Mouse (Mus musculus) heart, embryonic 16.5 days (tissue): ENCODE measurements around the gene Thoc3. TPM values are rescaled to one million over a fixed set of nuclear protein-coding genes. Genes with fewer than 3 reads are reported as not detected.
A peak's percentile ranks its signal among the peaks of the same experiment; 100 is the strongest.

Experiments
- ATAC-seq: fragments of 200-750 bp; cut with Nextera tagmentation; replicated peaks from 2 replicates; pipeline ENCODE4 v1.8.0; 2017; ENCODE audit warnings: moderate number of reproducible peaks; ENCODE audit not compliant: insufficient read depth, low FRiP score; ENCODE audit errors: extremely low read depth
- H3K27ac ChIP-seq: fragments of 300-500 bp; sonication (generic); 2 replicates; pipeline ENCODE4 v1.5.1; 2014; ENCODE audit warnings: mild to moderate bottlenecking, low read length, control low read depth, moderate library complexity
- H3K27me3 ChIP-seq: fragments of 300-500 bp; sonication (generic); 2 replicates; pipeline ENCODE4 v1.6.1; 2014; ENCODE audit warnings: low read length, mixed read lengths; ENCODE audit not compliant: control insufficient read depth, insufficient read depth
- H3K36me3 ChIP-seq: fragments of 300-500 bp; sonication (generic); 2 replicates; pipeline ENCODE4 v1.6.1; 2014; ENCODE audit not compliant: control insufficient read depth, insufficient read depth
- H3K4me1 ChIP-seq: fragments of 300-500 bp; sonication (generic); 2 replicates; pipeline ENCODE4 v1.6.1; 2014; ENCODE audit warnings: low read length, mixed read lengths; ENCODE audit not compliant: control insufficient read depth, insufficient read depth
- H3K4me2 ChIP-seq: fragments of 300-500 bp; sonication (generic); 2 replicates; pipeline ENCODE4 v1.6.1; 2014; ENCODE audit warnings: low read depth, mild to moderate bottlenecking, control low read depth, low read length
- H3K4me3 ChIP-seq: fragments of 300-500 bp; sonication (generic); 2 replicates; pipeline ENCODE4 v1.5.1; 2014; ENCODE audit warnings: mild to moderate bottlenecking, control low read depth, low read length
- H3K9ac ChIP-seq: fragments of 300-500 bp; sonication (generic); 2 replicates; pipeline ENCODE4 v1.6.1; 2014; ENCODE audit warnings: low read length, control low read depth
- H3K9me3 ChIP-seq: fragments of 300-500 bp; sonication (generic); replicated peaks from 2 replicates; pipeline ENCODE4 v1.6.1; 2016; ENCODE audit warnings: low read length; ENCODE audit not compliant: control insufficient read depth
- WGBS: fragments of 180-500 bp; shearing (Covaris S2); extraction: QIAGEN DNeasy Blood & Tissue Kit; methylation state at CpG from one replicate; pipeline ENCODE4 v1.1.7; 2014; 5-methylcytosine and 5-hydroxymethylcytosine counted together
- polyA plus RNA-seq: library from polyadenylated mRNA; unstranded; fragments of >200 nt; fragmentation: Nextera tagmentation; extraction: Ambion mirVana; gene quantifications from 2 replicates; pipeline ENCODE4 v1.2.1, GENCODE M21; 2015

Gene Thoc3
- polyA plus RNA-seq, 1 experiment from 2014 or later: 85.4 TPM

DNA sequence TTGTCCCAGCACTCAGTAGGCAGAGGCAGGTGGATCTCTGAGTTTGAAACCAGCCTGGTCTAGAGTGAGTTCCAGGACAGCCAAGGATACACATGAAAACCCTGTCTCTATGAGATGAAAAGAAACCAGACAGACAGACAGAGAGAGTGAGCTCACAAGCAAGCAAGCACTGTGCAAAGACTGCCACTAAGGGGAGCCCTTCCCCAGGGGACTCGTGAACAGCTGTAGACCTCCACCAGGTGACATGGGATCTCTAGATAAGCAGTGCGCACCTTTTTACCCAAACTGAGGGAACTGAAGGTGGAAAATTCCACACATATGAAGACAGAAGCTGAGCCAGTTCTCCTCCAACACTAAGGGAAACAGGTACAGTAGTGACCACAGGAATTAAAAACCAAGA lies 11.6 kb downstream of the Thoc3 start:
- Histone ChIP-seq H3K27ac (no peak overlapping the region), H3K9ac (no peak overlapping the region), H3K4me1 (no peaks in the 10 kb centered on the region), H3K27me3 (no peaks in the 10 kb centered on the region), H3K36me3 (peaks cover 47% of the 10 kb centered on the region), H3K9me3 (no peaks in the 10 kb centered on the region), H3K4me3 (no peak overlapping the region), H3K4me2 (no peak overlapping the region)
- WGBS: 63% methylated on average over 2 of the region's 2 CpGs
- no peak for ATAC-seq

DNA sequence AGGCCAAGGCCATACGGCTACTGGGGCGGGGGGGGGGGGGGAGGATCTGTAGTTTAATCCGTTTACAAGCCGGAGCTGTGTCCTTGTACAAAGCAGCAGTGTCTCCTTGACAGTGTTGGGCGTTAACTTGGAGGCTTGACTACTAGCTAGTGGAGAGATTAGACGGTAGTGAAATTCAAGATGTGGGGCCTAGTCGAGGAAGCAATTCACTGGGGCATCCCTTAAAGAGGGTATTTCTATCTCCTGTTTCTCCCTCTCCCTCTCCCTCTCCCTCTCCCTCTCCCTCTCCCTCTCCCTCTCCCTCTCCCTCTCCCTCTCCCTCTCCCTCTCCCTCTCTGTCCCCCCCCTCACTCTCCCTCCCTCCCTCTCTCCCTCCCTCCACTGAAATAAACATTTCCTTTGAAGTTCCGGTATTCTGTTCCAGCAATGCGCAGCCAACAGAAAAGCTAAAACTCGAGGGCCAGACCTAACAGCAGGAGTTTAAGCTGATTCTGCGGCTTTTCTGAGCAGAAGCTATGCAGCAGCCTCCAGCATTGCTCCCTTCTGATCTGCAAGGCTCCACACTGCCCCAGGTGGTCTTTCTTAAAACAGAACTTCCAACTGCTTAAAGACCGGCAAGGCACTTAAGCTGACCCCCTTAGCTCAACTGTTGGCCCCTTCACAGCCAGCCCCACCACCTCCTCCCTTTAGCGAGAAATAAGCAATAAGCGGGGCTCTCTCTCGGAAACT lies 21.0 kb downstream of the Thoc3 start:
- 0 out of 2 replicates have a peak, but pooled peaks have one; percentile 6 for ATAC-seq
- H3K27ac ChIP-seq: no peak overlapping the region
- H3K9ac ChIP-seq: no peak overlapping the region
- no peaks in the 10 kb centered on the region for H3K36me3 ChIP-seq
- no peaks in the 10 kb centered on the region for H3K9me3 ChIP-seq
- H3K27me3 ChIP-seq: 0 out of 2 replicates have a peak, but pooled peaks cover 3% of the 10 kb centered on the region
- 3% methylated on average over 15 of the region's 15 CpGs for WGBS
- H3K4me3 ChIP-seq: no peak overlapping the region
- no peaks in the 10 kb centered on the region for H3K4me1 ChIP-seq
- peak overlapping the region; percentile 36; the same call in 1 of the 2 replicates for H3K4me2 ChIP-seq

DNA sequence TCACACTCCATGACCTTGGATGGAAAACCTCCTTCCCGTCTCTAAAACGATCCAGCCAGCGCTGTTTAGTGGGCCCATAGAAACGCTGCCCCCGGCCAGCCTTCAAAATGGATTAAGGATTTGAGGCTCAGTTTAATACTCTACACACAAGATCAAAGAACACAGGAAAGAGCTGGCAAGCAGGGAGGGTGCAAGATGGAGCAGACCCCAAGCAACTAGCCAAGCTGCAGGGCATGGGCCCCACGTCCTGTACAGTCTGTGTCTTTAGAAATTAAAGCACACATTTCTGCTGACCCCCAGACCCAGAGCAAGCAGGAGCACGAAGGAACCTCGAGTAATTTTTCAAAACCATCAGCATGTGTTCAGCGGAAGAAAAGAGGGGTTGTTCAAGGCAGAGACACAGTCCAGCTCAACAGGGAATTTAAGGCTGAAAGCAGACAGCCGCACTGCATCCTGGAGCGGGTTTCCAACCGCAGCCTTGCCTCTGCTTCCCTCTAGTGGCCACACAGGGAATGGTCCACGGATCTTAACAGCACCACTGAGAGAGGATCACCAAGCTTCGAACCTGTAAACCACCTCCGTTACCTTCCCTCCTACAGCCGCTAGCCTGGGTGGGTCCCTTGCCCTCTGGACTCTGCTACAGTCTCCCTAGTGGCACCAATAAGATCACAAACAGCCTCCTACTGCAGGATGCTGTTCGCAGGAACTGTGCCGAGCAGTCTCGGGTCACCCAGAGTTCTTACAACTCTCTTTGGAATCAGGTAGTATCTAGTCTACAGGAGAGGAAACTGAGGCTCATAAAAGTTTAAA lies 21.8 kb downstream of the Thoc3 start:
- Histone ChIP-seq H3K36me3 (no peaks in the 10 kb centered on the region), H3K27ac (no peak overlapping the region), H3K4me3 (no peak overlapping the region), H3K9ac (no peak overlapping the region), H3K27me3 (0 out of 2 replicates have a peak, but pooled peaks cover 3% of the 10 kb centered on the region), H3K4me1 (no peaks in the 10 kb centered on the region), H3K4me2 (peak overlapping the region; percentile 14; the same call in 1 of the 2 replicates), H3K9me3 (no peaks in the 10 kb centered on the region)
- 29% methylated on average over 19 of the region's 19 CpGs for WGBS
- peak; percentile 73; the same call in 1 of the 2 replicates for ATAC-seq

DNA sequence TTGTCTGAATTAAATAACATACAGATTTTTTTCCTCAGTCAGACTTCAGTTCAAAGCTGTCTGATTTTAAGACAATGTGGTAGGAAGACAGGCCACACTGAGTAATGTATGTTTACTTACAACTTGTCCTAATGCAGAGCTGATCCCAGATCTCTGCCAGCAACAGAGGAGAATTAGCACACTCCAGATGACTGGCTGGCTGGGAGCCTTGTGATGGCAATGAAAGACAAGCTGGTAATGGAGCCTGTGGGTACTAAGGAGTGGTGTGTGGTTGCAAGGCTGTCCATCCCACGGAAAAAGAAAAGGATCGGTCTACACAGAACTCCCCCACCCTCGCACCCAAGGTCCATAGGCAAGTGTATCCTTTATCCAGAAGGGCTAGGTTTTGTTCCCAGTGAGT lies 25.0 kb downstream of the Thoc3 start:
- H3K27ac ChIP-seq: no peak overlapping the region
- no peak overlapping the region for H3K4me3 ChIP-seq
- H3K4me1 ChIP-seq: no peaks in the 10 kb centered on the region
- H3K27me3 ChIP-seq: 0 out of 2 replicates have a peak, but pooled peaks cover 3% of the 10 kb centered on the region
- H3K4me2 ChIP-seq: no peak overlapping the region
- H3K9ac ChIP-seq: no peak overlapping the region
- no peaks in the 10 kb centered on the region for H3K9me3 ChIP-seq
- no peaks in the 10 kb centered on the region for H3K36me3 ChIP-seq
- ATAC-seq: no peak
- WGBS: 76% methylated on average over 3 of the region's 3 CpGs

DNA sequence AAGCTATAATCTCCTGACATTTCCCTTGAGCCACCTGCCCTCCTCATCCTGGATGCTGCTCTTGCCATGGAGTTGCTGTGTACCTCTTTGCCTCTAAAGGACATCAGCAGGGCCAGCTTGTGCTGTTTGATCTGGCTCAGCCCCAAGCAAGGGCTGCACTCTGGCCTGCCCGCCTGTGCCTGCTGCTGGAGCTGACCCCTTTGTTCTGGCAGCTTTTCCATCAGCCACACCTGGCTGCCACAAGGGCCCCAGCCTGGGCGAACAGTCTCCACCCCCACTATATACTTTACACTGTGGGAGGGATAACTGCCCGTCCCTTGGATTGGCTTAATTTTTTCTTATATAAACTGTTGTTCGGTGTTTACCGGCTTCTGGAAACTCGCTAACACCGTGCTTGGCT lies 28.7 kb downstream of the Thoc3 start:
- no peak overlapping the region for H3K4me3 ChIP-seq
- ATAC-seq: no peak
- H3K4me1 ChIP-seq: no peaks in the 10 kb centered on the region
- H3K9ac ChIP-seq: no peak overlapping the region
- H3K36me3 ChIP-seq: no peaks in the 10 kb centered on the region
- H3K27me3 ChIP-seq: no peaks in the 10 kb centered on the region
- H3K9me3 ChIP-seq: no peaks in the 10 kb centered on the region
- WGBS: 60% methylated on average over 7 of the region's 7 CpGs
- H3K27ac ChIP-seq: no peak overlapping the region
- no peak overlapping the region for H3K4me2 ChIP-seq

DNA sequence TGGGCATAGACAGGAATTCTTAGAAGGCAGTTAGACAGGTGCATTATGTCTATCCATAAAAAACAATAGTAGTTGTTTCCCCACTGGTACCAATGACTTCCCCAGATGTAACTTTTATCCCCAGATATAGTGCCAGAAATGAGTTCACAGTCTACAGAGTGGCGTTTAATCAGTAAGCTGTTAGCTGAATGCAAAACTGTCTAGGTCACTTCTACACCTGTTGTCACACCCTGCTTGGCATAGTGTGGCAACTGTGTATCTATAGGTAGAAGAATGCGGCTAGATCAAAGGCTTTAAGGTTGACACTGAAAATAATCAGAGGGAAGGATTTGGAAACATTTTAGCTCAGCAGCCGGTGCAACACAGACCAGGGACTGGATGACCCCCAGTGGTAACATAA lies 29.8 kb downstream of the Thoc3 start:
- no peaks in the 10 kb centered on the region for H3K27me3 ChIP-seq
- no peaks in the 10 kb centered on the region for H3K36me3 ChIP-seq
- H3K27ac ChIP-seq: no peak overlapping the region
- H3K4me3 ChIP-seq: no peak overlapping the region
- ATAC-seq: no peak
- WGBS: 70% methylated on average over 3 of the region's 3 CpGs
- no peaks in the 10 kb centered on the region for H3K4me1 ChIP-seq
- H3K9me3 ChIP-seq: no peaks in the 10 kb centered on the region
- H3K4me2 ChIP-seq: no peak overlapping the region
- no peak overlapping the region for H3K9ac ChIP-seq

DNA sequence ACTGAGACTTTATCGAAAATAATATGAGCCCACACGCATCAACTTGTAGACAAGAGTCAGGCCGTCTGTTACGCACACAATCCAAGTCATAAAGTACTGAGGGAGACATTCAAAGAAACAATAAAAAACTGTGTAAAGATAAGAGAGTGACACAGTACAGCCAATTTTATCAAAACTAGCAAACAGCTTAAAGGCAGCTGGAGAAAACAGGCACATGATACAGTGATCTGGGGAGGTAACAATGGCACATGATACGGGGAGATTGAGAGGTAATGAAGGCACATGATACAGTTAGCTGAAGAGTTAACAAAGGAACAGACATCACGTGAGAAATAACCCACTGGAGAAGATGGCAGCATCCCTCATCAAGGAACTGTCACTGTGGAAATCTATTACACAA lies 31.6 kb downstream of the Thoc3 start:
- Histone ChIP-seq H3K27me3 (no peaks in the 10 kb centered on the region), H3K9ac (no peak overlapping the region), H3K4me1 (no peaks in the 10 kb centered on the region), H3K36me3 (no peaks in the 10 kb centered on the region), H3K4me3 (no peak overlapping the region), H3K4me2 (no peak overlapping the region), H3K9me3 (no peaks in the 10 kb centered on the region), H3K27ac (no peak overlapping the region)
- 70% methylated on average over 6 of the region's 6 CpGs for WGBS
- ATAC-seq: no peak

DNA sequence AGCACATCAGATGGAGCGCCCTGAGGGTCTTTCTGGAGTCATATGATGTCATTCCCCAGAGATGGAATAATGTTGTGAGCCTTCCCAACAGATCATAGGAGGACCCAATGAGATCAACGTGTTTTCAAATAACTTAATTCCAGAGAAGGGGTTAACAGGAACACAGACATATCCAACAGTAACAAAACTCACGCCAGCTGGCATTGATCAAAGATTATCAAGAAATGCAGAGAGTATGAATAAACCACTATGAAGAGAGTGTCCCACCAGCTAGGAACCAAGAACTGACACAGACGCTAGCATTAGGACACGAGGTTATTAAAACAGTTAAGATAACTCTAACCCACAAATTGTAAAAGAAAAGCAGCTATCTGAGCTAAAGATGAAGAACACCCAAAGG lies 32.0 kb downstream of the Thoc3 start:
- H3K4me2 ChIP-seq: no peak overlapping the region
- no peak for ATAC-seq

DNA sequence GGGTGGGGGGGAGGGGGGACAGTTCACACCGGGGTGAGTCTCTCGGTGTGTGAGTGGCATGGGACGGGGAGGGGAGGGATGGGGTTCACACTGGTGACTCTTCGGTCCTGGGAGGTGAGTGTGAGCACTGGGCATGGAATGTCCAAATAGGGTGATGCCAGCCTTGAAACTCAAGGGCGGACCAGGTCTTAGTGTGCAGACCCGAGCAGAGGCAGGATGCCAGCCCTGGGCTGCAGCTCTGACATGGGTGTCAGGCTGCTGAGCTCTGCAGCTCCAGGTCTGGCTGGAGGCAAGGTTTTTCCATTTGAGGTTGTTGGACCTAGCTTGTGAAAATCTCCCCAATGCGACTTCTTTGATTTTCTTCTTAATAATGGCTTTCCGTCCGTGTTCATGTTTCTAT lies 37.5 kb downstream of the Thoc3 start:
- WGBS: 78% methylated on average over 9 of the region's 9 CpGs
- no peak overlapping the region for H3K4me2 ChIP-seq
- H3K27me3 ChIP-seq: no peaks in the 10 kb centered on the region
- no peak overlapping the region for H3K4me3 ChIP-seq
- no peak for ATAC-seq
- H3K36me3 ChIP-seq: no peaks in the 10 kb centered on the region
- no peak overlapping the region for H3K27ac ChIP-seq
- no peaks in the 10 kb centered on the region for H3K9me3 ChIP-seq
- H3K9ac ChIP-seq: no peak overlapping the region
- H3K4me1 ChIP-seq: no peaks in the 10 kb centered on the region

More for the DNA sequence above, 32.0 kb downstream of the Thoc3 start:
- H3K9ac ChIP-seq: no peak overlapping the region
- H3K36me3 ChIP-seq: no peaks in the 10 kb centered on the region
- no peaks in the 10 kb centered on the region for H3K27me3 ChIP-seq
- WGBS: 54% methylated on average over 5 of the region's 5 CpGs
- no peak overlapping the region for H3K4me3 ChIP-seq
- no peaks in the 10 kb centered on the region for H3K9me3 ChIP-seq
- no peak overlapping the region for H3K27ac ChIP-seq
- no peaks in the 10 kb centered on the region for H3K4me1 ChIP-seq
